Mouse (Mus musculus) brain, embryonic 18.5 days (tissue): Measurements from ENCODE around the gene Nlrp10.

Source experiments
- DNase-seq: peaks from one replicate; pipeline ENCODE4 v3.0.0-alpha.2; 2012; ENCODE audit warnings: low read depth, low spot score

Gene Nlrp10

DNA sequence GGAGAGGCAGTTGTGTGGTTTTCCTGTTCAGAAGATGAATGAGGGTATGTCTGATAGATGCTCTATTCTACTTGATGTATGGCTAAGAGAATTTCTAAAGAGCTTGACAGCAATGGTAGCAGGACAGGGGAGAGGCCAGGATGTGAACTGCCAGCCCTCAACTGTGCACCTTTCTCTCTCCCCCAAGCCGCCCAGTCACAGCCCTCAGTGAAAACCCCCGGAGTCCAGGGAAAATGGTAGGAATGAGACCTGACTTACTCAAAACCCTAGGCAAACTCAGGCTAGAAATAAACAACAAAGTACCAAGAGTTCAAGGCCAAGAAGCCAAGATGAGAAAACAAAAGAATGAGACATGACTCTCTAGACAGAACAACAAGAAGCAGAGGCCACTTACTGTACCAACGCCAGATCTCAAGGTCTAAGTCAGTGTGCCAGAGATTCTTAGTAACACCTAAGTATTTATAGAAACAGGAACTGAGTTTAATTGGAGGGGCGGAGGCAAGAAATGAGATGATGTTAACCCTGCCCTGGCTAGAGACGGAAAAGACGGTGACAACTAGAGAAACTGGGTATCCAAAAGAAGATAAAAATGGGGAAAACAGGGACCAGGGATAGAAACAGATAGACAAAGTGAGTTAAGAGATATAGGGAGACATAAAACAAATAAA, at the start of gene Nlrp10:
Nlrp10 (minus strand) TSS at position 453 of the 668 bp plus-strand sequence.
- DNase-seq = no peak

DNA sequence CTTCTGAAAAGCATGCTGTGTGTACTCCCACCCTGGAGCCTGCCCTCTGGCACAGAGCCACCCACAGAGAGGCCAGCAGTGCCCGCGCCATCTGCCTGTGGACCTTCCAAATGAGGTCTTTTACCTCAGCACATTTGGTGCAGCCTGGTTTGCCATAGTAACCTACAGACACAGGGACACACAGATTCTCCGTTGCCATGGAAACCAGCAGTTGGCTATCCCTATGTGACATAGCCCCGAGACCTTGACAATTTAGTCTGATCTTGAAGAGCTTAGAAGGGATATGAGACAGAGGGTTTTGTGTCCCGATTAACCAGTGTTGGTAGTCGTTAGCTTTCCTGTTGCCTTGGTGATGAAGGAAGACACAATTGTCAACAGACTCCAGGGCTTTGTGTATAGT, 42.3 kb upstream of the Nlrp10 start:
- DNase-seq = peak; percentile 54

DNA sequence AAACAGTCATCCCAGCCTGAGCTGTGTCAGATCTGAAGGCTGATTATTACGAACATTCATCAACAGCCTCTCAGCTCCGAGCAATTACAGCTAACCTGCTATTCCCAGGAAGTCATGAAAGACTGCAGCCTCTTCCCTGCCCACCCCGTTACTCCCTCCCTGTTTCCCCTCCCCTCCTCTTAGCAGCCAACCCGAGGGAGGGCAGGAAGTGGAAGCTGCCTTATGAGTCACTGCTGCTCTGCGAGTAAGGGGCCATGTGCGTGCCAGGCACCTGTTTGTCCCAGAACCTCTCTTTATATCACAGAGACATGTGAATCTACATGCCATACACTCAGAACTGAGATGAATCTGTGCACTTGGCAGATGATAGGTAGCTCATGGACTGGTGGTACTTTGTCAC, 38.2 kb upstream of the Nlrp10 start:
- DNase-seq = no peak

DNA sequence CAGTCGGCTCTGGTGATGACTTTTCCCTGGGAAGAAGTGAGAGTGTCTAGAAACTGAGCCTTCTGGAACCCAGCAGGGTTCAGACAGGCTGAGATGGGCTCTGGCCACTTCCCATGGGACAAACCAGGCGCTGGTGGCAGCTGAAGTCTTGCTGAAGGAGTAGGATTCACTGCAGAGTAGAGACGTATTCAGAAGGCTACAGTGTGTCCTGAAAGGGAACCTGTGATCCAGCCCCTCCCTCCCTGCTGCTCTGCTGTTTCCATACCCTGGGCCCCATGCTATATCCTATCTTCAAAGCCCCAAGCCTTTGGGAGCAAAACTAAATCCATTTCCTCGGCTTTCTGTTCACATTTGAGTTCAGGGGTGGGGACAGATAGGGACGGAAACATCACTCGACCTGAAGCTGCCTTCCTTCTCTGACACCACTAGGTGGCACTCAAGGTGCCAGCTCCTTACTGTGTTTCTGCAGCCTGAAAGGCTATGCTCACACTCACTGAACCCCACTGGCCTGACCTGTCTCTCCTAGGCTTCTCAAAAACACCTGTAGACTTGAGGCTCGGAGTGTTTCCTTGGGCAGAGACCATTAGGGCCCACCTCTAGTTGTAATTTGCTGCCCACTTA, 36.9 kb upstream of the Nlrp10 start:
- DNase-seq = no peak

DNA sequence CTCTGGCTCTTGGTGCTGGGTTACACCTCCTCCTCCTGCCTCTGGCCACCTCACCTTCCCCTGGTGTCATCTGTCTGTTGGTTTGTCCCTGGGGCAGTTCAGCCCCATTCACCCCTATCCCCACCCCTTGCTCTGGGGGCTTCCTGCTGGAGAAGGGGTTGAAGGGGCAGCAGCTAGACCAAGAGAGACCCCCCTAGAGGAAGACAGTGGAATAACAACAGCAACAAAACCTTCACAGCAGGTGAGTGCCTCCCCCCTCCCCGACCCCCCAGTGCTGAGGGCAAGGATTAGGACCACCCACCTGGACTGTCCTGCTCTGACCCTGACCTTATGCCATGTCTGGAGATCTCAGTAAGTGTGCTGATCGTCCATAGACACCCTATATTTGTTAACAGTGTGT, 36.0 kb upstream of the Nlrp10 start:
- no peak for DNase-seq

DNA sequence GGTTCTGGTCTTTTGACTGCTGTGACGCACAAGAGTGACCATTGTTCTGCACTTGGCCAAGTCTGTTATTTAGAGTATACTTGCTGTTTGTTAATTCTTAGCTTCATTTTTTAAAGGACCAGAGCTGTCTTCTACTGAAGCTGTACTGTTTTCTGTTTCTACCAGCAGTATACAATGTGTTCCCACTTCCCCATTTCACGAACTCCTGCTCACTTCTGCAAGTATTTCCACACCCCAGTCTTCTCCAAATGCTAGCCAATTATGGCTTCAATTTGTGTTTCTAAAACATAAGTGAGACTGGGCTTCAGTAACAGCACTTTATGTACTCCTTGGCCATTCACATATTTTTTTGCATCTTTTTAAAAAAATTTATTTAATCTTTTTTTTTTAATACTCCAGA, 27.8 kb upstream of the Nlrp10 start:
- DNase-seq = no peak

DNA sequence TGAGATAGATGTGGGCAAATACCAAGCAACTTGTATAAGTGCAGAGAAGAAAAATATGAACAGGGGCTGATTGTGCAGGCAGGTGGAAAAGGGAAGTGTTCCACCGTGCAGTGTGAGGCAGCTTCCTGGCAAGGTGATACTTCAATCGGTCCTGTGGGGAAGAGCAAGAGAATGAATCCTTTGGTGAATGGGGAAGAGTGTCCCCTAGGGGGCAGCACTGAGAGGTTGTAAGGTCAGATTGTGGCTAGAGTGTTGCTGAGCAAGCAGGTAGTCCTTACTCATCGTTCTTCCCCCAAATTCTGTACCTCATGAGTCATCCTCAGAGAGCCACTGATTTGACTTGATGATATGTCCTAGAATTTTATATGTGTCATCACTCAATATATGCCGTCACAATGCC, 24.2 kb upstream of the Nlrp10 start:
- no peak for DNase-seq

DNA sequence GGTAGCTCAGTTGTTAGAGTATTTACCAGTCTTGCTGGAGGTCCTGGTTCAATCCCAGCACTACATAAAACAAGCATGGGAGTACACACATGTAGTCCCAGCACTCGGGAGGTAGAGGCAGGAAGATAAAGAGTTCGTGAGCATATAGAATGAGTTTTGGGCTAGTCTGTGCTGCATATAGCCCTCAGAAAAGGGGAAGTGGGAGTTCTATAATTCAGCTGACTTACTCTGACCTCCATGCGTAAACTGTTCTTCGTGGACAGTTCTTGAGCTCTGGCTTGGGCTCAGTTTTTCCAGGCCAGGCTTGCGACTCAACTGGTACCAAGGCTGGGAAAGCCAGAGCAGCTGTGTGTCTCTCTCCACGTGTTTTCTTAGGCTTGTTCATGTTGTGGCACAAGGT, 22.8 kb upstream of the Nlrp10 start:
- DNase-seq = no peak

DNA sequence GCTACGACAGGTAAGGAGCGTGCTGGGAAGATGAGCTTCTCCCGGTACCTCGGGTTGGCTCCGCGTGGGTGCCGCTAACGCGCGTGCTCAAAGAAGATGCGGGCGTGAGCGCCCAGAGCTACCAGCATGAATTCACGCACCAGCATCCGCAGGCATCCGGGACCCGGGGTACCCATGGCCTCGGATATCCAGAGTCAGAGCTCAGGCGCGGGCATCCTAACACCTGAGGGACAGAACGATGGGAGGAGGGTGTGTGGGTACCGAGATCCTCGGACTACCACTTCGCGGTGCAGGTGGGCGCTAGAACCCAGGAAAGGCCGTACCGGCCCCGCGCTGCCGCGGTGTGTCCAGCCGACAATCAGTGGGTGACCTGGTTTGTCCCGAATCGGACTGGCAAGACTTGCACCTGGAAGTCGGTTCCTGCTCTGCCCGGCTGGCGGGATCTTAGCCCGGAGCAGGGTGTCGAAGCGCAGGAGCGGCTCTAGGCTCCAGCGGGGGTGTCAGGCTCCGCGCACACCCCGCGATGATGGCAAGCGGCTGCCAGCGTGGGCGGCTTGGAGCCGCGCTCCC, 20.9 kb upstream of the Nlrp10 start:
- no peak for DNase-seq

DNA sequence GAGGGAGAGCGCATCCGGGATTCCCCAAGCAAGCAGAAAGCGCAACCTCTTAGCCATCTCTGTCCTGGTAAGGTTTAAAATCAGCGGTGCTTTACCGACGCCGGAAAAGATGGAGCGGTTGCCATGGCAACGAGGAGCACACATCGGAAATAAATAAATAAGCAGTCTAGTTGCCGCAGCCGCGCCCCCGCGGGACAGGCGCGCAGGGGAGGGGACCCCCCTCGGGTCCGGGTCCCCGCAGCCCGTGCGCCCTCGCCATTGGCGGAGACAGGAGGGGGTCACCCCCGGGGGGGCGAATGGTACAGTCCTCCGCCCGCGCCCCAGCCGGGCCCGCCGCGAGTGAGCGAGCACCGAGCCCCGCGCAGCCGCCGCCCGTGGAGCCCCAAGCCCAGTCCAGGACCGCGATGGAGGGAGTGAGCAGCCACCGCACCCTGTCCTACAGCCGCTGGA, 20.4 kb upstream of the Nlrp10 start, which contains the start of gene Tub:
Tub (plus strand) TSS at position 27 of the 450 bp plus-strand sequence.
- peak; percentile 65 for DNase-seq

DNA sequence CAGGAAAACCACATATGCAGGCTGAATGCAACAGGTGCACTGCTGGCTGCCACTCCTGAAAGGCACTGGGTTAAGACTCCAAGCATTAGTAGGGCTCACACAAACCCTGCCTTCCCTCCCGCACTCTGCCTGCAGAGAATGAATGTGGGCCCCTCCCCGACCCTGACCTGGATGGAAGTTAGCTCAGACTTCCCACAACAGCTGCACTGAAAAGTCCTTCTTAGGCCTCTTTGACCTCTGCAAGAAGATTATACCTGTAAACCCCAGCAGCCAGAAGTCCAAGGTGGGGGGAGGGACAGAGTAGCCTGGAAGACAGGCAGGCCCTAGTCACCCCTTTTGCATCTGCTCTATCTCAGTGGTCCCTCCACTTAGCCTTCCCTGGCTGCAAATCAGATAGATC, 19.3 kb upstream of the Nlrp10 start:
- no peak for DNase-seq

DNA sequence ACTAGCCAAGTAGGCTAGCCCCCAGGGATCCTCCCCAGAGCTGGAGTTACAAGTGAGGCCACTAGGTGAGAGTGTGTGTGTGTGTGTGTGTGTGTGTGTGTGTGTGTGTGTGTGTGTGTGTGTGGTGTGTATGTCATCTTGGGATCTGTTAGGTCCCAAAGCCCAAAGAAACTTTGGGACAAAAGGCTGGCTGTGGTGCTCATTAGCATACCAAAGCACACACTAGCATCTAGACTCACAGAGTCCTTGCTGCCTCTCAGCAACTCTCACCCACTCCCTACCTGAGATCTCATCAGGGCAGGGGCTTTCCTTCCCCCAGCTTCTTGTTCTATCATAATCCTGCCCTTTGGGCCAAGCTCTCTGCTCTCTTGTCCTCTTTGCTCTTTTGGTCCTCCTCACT, 18.6 kb upstream of the Nlrp10 start:
- DNase-seq = no peak

DNA sequence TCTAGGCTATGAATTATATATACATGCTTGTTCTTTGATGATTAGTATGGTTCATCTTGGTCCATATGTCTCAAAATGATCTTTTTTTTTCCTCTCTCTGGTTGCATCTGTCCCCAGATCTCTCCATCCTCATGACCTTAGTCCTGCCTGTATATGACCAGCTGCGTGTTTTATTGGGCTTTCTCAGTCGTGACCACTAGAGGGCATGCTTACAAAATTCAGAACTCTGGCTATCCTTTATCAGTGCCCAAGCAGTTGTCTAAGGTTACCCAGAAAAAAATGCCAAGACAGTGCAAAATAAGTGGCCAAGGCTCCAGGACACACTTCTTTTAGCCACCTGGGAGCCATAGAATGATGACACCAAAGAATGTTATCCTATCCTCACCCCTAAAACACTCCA, 14.0 kb upstream of the Nlrp10 start:
- no peak for DNase-seq

DNA sequence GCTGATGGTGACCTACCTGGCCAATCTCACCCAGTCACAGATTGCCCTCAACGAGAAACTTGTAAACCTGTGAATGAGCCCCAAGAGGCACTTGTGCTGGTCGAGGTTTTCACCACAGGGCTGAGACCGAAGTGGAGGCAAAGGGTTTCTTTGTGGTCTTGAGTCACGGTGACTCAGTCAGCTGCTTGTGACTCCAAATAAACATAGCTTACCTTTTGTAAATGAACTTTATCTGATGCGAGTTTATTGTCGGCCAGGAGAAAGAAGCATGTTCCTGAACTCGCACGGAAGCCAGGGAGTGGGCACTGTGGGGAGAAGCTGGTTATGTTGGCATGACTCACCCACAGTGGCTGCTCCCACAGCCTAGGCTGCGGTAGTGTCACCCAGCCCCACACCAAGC, 11.5 kb upstream of the Nlrp10 start:
- DNase-seq = no peak

DNA sequence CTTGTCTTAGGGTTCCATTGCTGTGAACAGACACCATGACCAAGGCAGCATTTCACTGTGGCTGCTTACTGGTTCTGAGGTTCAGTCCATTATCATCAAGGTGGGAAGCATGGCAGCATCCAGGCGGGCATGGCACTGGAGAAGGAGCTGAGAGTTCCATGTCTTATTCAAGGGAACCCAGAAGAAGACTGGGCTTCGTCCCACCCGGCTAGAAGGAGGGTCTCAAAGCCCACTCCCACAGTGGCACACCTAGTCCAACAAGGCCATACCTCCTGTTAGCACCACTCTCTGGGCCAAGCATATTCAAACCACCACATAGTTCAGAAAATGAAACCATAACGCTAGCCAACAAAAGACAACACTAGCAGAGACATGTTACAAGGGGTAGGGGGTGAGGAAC, 6.6 kb upstream of the Nlrp10 start:
- DNase-seq = no peak

DNA sequence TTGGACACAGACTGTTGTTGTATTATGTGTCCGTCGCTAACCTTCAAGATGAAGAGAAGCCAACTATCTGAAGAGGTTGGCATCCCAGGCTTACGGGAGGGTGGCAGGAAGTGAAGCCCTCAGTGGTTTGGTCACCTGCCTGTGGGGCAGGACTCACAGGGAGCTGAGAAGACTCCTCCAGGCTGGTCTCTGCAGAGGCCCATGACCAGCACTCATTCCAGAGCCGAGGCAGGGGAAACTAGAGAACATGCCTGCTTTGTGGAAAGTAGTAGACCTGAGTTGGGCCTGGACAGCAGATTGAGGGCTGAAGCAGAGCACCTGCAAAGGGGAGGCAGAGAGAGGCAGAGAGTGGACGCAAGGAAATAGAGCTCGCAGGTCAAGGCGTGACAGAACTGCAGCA, 5.4 kb upstream of the Nlrp10 start:
- no peak for DNase-seq

DNA sequence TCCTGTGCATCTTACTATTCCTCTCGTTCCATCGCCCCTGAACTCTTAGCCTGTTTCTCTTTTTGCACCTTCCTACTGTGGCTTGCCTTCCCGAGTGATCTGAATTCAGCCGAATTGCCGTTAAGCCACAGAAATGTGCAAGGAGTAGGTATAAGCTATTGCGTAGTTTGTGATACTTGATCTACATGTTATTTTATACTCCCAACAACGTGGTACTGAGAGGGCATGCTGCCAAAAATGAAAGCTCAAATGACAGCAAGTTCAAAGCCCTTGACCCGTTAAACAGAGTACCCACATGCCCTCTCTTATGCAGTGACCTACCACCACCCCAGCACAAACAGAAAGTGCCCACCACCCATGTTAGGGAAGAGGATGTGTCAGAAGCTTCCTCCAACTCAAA, 4.9 kb upstream of the Nlrp10 start:
- DNase-seq = no peak

DNA sequence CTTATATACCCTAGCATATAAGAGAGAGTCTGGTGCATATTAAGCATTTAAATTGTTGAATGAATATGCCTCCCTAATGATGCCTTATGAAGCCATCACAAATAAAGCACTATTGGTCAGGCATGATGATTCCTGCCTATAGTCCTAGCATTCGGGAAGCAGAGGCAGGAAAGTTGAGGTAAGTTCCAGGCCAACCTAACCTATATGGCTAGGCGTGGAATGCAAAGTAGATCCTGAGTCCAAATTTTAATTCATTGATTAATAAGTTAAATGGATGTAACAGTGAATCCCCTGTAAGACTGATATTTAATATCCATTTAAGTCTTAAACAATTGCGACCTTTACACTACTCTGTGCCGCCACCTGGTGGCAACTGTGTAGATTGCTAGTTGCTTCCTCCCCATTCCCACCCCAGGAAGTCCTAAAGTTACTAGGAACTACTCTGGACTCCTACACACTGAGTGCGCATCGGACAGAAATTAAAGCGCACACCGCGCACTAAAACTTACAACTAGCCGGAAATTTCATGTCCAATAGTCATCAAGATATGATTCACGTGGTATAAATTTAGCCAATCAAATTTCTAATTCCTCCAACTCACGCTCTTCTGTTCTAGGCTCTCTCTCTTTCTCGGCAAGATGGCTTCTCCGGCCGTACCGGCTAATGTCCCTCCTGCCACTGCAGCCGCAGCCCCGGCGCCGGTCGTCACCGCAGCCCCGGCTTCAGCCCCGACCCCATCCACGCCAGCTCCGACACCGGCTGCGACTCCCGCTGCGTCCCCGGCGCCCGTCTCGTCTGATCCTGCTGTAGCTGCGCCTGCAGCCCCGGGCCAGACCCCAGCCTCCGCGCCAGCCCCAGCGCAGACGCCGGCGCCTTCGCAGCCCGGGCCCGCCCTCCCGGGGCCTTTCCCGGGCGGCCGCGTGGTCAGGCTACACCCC, 4.1 kb upstream of the Nlrp10 start, which contains the start of gene Eif3f:
Eif3f (plus strand) TSS at position 624 of the 938 bp plus-strand sequence.
- peak; percentile 98 for DNase-seq

DNA sequence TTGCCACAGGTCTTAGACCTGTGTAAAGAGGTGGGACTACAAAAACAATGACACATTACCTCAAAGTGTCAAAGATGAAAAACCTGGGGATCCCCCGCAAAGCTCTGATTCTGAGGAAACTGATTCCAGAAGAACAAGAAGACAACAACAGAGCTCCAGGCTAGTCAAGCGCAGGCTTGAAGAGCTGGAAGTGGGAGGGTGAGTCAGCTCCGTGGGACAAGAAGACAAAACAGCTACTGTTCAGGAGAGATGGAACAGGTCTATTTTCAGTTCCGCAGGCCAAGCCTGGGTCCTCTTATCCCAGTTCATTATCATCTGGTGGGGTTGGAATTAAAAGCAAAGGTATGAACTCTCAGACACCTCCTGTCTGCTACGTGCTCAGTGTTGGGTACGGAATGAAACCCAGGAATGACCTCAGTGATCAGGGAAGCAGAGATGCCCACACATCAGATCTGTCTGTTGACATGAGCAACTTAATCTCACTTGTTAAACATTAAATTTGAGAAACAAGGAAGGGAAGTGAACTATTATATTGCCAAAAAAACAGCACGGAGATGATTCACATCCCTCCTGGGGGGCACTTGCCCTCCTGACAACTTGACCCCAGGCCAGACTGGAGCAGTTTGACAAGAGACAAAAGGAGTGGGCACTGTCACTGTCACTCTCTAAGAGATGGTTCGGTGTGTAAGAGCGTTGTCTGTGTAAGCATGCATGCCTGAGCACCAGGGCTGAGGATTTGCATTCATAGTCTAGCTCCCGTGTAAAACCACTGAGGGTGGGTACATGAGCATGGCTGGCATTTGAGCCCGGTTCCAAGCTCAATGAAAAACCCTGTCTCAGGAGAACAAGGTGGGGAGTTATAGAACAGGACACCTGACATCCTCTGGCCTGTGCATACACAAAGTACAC, 1.4 kb downstream of the Nlrp10 start:
- DNase-seq = no peak

DNA sequence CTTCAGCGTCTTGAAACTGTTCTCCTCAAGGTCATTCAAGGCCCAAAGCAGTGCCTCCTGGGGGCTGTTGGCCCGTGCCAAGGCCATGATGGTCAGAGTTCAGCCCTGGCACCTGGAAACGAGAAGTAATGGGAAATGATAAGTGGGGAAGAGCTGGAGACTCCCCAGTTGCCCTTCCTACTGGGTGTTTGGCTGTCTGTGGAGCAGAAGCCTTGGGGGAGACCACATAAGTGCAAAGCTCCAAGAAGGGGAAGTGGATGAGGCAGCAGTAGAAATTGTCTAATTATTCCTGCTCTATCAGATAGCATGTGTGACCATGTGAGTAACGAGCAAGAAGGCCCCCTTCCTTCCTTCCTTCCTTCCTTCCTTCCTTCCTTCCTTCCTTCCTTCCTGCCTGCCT, 2.9 kb downstream of the Nlrp10 start:
- DNase-seq = no peak

DNA sequence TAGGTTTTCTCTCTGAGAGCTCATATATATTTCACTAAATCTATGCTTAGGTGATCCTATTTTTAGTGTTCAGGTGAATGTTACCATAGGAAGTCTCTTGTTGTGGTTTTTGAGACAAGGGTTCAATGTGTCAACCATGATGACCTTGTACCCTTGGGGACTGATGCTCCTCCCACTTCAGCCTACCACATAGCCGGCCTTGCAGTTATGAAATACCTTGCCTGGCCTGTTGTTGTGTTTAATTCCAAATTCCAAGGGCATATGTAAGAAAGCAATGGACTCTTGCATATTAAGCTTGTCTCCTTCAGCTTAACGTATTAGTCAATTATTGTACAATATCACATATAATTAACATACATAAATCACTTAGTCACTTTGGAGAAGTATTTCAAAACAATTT, 26.0 kb downstream of the Nlrp10 start:
- no peak for DNase-seq
